Mouse (Mus musculus) layer of hippocampus, adult 18-20 months (tissue): ENCODE results near the gene Ddx23. TPM values are rescaled to one million over a fixed set of nuclear protein-coding genes. Genes with fewer than 3 reads are reported as not detected.

Experiments
- DNase-seq, 2 experiments: peaks; one replicate each; pipeline ENCODE4 v3.0.0; 2022; ENCODE audit warnings: low spot score in 2 of 2
- total RNA-seq, 2 experiments: library from RNA; stranded (reverse); gene quantifications; 2 replicates each; pipeline ENCODE4 v1.2.3; 2021

The Ddx23 gene
- total RNA-seq, 2 experiments from 2014 or later, result 89.8 to 108 TPM

- DNase-seq, result no peak
These were observed 12.4 kb upstream of the Ddx23 start for GRCm38 (mm10) chr15:98674994-98675545.

GRCm38 (mm10) chr15:98674284-98674993, 11.7 kb upstream of the Ddx23 start:
- DNase-seq, result no peak

GRCm38 (mm10) chr15:98673732-98674131, 11.0 kb upstream of the Ddx23 start:
- DNase-seq, result no peak

GRCm38 (mm10) chr15:98672592-98672991, 9.9 kb upstream of the Ddx23 start:
- DNase-seq, result no peak

- no peak for DNase-seq
These were observed 1.6 kb upstream of the Ddx23 start for GRCm38 (mm10) chr15:98664042-98664907.

GRCm38 (mm10) chr15:98662198-98662566, 512 bp downstream of the Ddx23 start:
- no peak for DNase-seq

GRCm38 (mm10) chr15:98656982-98657751, 5.5 kb downstream of the Ddx23 start:
- DNase-seq, result no peak

- DNase-seq, result no peak
These were observed 10.5 kb downstream of the Ddx23 start for GRCm38 (mm10) chr15:98652174-98652573.

- DNase-seq, result no peak
These were observed 11.3 kb downstream of the Ddx23 start for GRCm38 (mm10) chr15:98651431-98651830.

- DNase-seq, result peak in 1 of 2 experiments; percentile 76
These were observed 14.6 kb downstream of the Ddx23 start for GRCm38 (mm10) chr15:98648071-98648470.

- DNase-seq, result peak in 1 of 2 experiments; percentile 36
These were observed 15.4 kb downstream of the Ddx23 start for GRCm38 (mm10) chr15:98647308-98647707.

GRCm38 (mm10) chr15:98646737-98647136, 16.0 kb downstream of the Ddx23 start:
- no peak for DNase-seq

GRCm38 (mm10) chr15:98645057-98646026, 17.4 kb downstream of the Ddx23 start:
- no peak for DNase-seq

GRCm38 (mm10) chr15:98644406-98644805, 18.3 kb downstream of the Ddx23 start:
- DNase-seq, result no peak

- no peak for DNase-seq
These were observed 22.5 kb downstream of the Ddx23 start for GRCm38 (mm10) chr15:98640157-98640556.

- DNase-seq, result no peak
These were observed 25.5 kb downstream of the Ddx23 start for GRCm38 (mm10) chr15:98637155-98637554.

GRCm38 (mm10) chr15:98636517-98636916, 26.2 kb downstream of the Ddx23 start:
- DNase-seq, result peak in 1 of 2 experiments; percentile 63

GRCm38 (mm10) chr15:98635291-98635841, 27.3 kb downstream of the Ddx23 start:
- DNase-seq, result no peak

- DNase-seq, result peak; percentile 83 to 86
These were observed 28.1 kb downstream of the Ddx23 start for GRCm38 (mm10) chr15:98634541-98635081.
